Mouse (Mus musculus): ENCODE measurements around the gene Lsm12. TPM values are rescaled to one million over a fixed set of nuclear protein-coding genes. Genes with fewer than 3 reads are reported as not detected.

Gene Lsm12
- total RNA-seq, 2 experiments from 2014 or later, result 71.3 to 75.3 TPM

- DNase-seq, result peak; percentile 81
These were observed 31.2 kb upstream of the Lsm12 start for GRCm38 (mm10) chr11:102216056-102216885.

DNA sequence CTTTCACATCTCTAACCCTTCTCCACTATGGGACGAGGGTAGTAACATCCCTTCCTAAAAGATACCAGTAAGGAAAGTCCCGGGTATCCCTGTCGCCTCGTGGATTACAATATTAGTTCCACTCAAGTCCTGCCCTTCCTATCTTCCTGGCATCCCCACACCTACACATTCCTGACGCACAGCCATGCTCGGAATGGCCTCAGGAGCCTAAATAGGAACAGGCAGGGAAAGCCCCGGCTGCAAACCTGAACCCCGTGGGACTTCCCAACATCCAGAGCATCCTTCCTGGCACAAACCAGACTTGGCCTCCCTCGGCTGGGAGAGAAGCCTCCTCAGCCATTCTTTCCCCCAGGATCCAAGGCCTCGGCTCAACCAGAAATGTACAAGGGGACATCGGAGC, 30.4 kb upstream of the Lsm12 start:
- DNase-seq, result no peak

DNA sequence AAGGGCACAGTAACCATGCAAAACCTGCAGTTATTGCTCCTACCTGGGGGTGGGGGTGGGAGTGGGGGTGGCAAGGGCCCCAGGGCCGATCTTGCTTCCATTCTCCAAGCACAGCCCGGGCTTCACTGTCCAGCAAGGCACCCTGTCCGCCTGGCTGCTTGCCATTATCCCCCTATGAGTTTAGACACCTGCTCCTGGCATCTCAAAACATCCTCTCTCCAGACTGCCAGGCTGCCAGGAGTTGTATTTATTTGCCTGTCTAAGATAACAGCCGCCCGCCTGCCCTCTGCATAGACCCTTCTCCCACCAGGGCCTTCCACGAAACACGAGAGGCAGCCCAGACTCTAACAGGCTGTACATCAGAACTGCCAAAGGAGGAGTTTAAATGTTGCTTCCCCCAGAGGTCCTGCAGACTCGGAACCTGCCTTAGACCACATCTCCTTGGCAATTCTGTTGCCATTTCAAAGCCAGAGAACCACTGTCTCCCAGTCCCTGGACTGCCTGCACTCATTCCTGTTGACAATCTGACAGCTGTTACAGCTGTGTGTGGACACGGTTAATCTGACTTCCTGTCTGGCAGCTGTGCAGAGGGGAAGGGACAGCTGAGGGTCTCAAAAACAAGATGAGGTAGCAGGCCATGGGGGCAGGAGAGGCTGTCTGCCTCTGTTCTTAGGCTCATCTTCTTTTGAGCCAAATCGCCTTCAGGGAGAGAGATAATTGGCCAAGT, 29.5 kb upstream of the Lsm12 start:
- peak; percentile 37 for DNase-seq

- peak; percentile 70 for DNase-seq
These were observed 26.8 kb upstream of the Lsm12 start for GRCm38 (mm10) chr11:102211936-102212341.

GRCm38 (mm10) chr11:102211011-102211410, 25.9 kb upstream of the Lsm12 start:
- no peak for DNase-seq

- no peak for DNase-seq
These were observed 25.1 kb upstream of the Lsm12 start for GRCm38 (mm10) chr11:102210185-102210584.

DNA sequence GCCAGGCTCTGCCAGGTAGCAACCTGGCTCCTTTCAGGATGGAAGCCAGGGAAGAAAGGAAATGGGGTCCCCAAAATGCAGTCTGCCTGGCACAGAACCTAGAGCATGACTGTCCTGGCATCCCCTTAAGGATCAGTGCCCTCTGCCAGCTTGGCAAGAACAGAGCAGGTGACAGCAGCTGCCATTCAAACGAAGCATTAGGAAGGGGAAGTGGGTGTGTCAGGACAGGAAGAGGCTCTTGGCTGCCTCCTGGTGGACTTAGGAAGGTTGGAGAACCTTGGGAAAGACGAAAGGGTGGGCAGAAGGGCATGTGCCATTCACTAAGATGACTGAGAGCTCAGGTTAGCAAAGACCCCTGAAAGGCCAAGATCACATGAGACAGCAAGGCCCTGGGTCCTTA, 24.6 kb upstream of the Lsm12 start:
- peak; percentile 48 for DNase-seq

DNA sequence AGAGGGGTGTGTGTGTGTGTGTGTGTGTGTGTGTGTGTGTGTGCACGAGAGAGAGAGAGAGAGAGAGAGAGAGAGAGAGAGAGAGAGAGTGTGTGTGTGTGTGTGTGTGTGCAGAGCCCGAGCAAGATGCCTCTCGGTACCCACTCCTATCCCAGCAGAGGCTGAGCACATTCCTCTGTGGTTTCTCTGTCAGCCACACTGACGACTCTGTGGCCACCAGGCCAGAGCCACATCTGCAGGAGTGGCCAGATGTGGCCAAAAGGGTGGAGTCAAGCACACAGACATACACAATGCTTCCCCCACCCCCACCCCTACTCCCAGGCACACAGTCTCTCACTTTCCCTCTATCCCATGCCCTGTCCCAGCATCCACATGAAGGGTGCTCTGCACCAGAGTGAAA, 23.8 kb upstream of the Lsm12 start:
- no peak for DNase-seq

DNA sequence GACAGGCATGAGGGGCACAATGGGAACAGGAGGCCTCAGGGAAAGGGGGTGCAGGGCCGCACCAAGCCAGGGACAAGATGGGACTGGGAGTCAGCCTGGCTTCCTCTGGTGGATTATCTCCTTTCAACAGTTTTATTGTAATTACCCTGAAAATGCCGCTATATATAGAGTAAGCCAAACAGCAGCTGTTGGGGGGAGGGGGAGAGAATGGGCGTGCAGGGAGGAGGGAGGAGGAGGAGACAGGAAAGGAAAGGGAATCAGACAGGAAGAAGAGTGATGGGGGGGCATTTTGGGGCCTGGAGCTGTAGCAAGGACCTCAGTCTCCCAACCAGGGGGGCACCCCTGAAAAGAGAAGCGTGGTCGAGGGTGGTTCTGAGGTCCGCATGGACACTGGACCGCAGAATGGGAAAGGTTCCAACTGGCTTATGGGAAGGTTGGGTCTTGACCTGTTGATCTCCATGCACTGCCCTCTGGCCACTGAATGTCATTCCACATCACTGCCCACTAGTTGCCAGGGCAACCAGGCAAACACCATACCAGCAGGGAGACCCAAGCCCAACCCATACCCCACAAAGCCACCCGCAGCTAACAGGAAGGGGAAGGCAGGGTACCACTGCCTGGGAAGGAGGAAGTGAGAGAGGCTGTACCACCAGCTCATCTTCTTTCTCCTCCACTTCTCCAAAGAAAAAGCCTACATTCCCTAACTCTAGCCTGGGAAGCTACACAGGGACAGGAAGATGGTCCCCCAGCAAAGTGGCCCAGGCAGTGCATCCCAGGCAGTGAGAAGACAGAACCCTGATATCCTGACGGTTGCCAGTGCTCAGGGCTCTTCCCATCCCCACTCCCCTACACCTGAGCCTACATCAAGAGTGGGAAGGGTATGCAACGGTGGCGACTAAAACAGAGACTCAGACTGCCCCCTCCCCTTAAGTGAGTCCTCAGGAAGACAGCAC, 23.0 kb upstream of the Lsm12 start:
- DNase-seq, result peak; percentile 67

- peak; percentile 4 for DNase-seq
These were observed 21.4 kb upstream of the Lsm12 start for GRCm38 (mm10) chr11:102206481-102206880.

DNA sequence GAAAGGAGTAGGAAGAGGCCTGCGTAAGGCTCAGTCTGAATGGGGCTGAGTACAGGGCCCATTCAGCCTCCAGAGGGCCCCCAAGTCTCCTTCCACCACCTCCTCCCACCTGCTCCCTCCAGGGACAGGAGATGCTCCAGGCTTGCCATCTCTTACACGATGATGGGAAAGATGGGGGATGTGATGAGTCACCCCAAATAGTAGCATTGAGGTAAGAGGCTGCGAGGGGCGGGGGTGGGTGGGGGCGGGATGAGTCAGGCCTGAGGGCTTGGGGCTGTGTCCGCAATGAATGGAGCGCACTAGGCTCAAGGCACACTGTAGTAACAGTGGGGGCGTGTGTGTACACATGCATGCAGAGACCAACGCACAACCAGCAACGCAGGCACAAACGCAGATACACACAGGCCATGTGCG, 16.3 kb upstream of the Lsm12 start:
- DNase-seq, result no peak

GRCm38 (mm10) chr11:102199856-102200255, 14.8 kb upstream of the Lsm12 start:
- DNase-seq, result no peak

DNA sequence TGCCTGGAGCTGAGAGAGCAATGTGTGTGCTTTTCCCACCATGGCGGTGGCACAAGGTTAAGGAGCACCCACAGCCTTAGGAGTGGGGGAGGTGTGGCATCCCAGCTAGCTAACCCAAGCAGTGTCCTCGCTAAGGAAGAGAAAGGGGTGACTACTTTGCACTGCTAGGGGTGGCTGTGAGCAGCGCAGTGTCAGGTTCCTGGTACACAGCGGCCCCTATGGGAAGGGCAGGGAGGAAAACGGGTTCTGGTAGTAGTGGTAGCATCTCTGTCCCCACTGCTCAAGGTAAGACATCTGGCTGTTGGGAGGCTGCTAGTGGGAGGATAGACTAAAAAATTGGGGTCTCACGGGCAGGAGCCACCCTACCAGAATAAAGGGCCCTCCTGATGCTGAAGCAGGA, 13.1 kb upstream of the Lsm12 start:
- DNase-seq, result no peak

DNA sequence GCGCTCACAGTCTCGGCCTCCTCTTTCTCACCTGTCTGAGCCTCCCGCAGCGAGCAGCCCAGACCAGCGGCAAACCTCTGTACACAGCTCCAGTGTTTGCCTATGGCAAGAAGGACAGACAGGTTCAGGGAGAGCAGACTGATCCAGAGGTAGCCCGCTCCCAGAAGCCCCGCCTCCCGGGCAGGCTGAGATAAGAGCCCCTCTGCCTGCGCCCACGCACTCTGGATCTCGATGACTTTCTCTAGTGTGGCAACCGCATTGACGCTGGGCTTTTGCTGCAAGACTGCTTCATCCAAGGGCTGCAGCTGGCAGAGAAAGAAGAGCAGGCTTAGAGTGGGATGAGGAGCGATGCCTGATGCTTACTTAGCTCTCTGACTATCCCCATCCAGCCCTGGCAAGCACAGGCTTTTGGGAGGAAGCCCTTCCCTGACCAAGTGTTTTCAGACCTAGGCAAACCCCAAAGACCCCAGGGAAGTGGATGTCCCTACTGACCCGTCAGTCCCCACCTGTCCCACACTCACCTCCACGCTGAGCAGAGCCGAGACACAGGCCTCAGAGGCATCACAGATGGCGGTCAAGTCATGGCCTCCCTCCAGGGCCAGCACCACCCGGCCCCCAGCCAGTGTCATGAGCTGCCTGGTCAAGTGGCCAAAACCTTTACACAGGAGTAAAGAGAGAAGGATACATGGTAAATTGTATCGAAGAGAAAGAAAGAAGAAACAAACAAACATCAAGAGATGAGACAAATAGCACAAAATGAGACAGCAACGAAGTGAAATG, 11.1 kb upstream of the Lsm12 start:
- no peak for DNase-seq

- no peak for DNase-seq
These were observed 8.8 kb upstream of the Lsm12 start for GRCm38 (mm10) chr11:102193657-102194440.

- DNase-seq, result no peak
These were observed 5.8 kb upstream of the Lsm12 start for GRCm38 (mm10) chr11:102190848-102191247.

DNA sequence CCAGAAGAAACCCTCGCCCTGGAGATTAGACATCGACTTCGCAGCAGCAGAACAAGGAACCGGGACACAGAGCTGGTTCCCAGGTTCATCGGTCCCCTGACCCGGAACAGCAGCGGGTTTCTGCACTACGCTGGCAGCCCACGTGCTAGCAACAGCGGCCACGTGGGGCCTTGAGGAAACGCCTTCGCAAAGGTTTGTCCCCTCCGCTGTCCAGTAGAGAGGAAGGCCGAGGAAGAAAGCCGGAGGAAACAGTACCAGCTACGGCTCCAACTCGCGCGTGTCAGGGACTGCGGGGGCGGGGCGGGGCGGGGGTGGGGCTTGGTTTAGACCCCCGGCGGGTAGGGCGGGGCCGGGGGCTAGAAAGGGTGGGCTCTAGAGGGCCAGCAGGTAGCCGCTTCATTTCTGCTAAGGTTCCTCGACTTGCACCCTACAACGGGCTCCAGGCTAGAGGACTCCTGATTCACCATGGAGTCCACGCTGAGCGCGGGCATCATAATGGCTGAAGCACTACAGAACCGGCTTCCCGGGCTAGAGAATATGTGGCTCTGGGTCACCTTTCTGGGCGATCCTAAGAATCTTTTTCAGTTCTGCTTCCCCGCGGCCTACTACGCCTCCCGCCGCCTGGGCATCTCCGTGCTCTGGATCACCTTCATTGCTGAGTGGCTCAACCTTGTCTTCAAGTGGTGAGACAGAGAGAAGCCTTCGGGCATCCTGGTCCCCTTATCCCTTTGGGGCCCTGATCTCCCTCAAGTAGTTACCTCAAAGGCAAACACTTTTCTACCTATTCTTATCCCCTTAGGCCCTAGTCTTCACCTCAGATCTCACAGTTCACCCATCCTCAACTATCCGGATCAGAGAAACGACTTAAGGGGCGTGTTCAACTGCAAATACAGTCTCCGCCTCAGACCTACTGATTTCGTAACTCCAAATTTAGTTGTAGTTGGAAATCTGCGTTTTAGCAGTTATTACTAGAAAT, 4.7 kb upstream of the Lsm12 start, which contains the start of gene G6pc3:
Gene G6pc3, plus strand, starts transcription at position 160 of the 976 bp plus-strand sequence.
- DNase-seq, result peak; percentile 92

DNA sequence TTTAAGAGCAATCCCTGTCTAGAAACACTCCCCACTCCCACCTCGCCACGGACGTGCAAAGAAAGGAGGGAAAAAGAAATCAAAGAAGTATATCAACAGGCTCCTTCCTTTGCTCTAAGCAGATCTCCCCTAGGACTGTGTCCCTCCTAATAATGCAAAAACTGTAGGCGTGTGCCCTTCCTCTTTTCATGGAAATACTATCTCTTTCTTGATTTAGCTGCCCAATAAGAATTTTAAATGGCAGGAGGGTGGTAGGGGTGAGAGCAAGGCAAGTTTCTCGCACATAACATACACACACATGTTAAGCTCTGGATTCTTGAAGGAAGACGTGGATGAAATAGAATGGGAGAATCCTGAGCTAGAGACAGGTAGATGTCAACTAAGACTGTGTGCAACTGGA, 3.9 kb upstream of the Lsm12 start:
- no peak for DNase-seq

GRCm38 (mm10) chr11:102186235-102186634, 1.1 kb upstream of the Lsm12 start:
- DNase-seq, result no peak

DNA sequence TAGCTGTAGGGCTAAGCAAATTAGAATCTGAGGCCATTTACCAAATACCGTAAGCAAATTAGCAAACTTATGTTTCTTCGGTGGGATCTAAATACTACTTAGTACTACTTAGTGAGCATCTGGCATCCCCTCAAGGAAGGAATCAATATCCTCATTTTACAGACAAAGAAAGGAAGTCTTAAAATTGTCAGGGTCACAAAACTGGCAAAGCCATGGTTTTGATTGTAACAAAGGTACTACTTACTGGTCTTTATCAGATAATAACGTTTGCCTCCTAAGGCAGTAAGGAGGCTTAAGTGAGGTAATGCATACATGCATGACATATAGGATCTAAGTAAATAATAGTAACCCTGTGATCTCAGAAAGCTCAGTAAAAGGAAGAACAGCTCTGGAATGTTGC, 581 bp upstream of the Lsm12 start:
- no peak for DNase-seq

All from heart, postnatal 4 days (tissue).